Mouse (Mus musculus): ENCODE data around the gene Wnt7b.

DNA sequence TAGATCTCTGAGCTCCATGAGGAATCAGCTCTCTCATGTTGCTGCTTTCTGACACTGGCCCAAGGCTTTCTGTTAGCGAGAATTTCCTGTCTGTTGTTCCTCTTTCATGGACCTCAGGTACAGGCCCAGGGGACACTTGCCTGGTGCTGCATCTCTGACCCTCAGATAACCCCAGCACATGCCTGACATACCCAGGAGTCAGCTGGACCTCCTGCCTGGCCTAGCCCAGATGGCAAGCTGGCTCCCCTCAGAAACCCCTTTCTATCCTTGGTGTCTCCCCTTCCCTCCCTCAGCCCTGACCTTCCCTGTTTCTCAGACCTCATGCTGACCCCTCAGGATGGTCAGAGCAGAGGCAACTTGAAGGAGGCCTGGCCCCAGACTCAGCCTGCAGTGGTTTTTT is 75.6 kb downstream of the Wnt7b start:
- TF ChIP-seq CTCF (IDR thresholded peaks at IDR 0.05; ENCODE audit: borderline replicate concordance, control insufficient read depth, extremely low read depth, insufficient read depth, low read length, poor library complexity) (no peak), POLR2A (IDR thresholded peaks at IDR 0.05; ENCODE audit: control insufficient read depth, extremely low read depth, insufficient read depth, low read length, poor library complexity) (no peak)

Measured in thymus, adult 2 months (tissue).